Mouse (Mus musculus) cerebellum, adult 2 months (tissue): ENCODE results near the gene Ankrd10. TPM values are rescaled to one million over a fixed set of nuclear protein-coding genes. Genes with fewer than 3 reads are reported as not detected.
"Not testable (repeated sequence)": the region's sequence is repeated elsewhere in the genome, so short reads cannot be mapped to it uniquely, and the experiment has no call there.

Source experiments
- DNase-seq, 2 experiments: peaks; one replicate each; pipeline ENCODE4 v3.0.0; 2021
- H3K27ac ChIP-seq: fragments of 200-500 bp; 2 replicates; pipeline ENCODE4 v1.5.1; 2012; ENCODE audit warnings: low read length, control low read depth, inconsistent platforms; ENCODE audit not compliant: insufficient read depth
- H3K27me3 ChIP-seq: fragments of 200-500 bp; 2 replicates; pipeline ENCODE4 v1.6.1; 2012; ENCODE audit warnings: inconsistent platforms, mild to moderate bottlenecking, low read length, moderate library complexity; ENCODE audit not compliant: control insufficient read depth, insufficient read depth
- H3K4me1 ChIP-seq: fragments of 200-500 bp; 2 replicates; pipeline ENCODE4 v1.6.1; 2011; ENCODE audit warnings: low read length; ENCODE audit not compliant: control insufficient read depth, insufficient read depth
- H3K4me3 ChIP-seq: fragments of 200-500 bp; replicated peaks from 2 replicates; pipeline ENCODE3; 2011; ENCODE audit warnings: mild to moderate bottlenecking, low read depth, low read length, control low read depth; ENCODE audit not compliant: insufficient read depth
- CTCF ChIP-seq: fragments of 200-500 bp; IDR thresholded peaks from 2 replicates; pipeline ENCODE4 v1.5.1; 2011; ENCODE audit warnings: low read depth, mild to moderate bottlenecking, control low read depth, low read length, moderate library complexity, borderline replicate concordance; ENCODE audit not compliant: insufficient read depth
- POLR2A ChIP-seq: fragments of 200-500 bp; IDR thresholded peaks from 2 replicates; pipeline ENCODE4 v1.6.1; 2011; ENCODE audit warnings: low read length, control low read depth, borderline replicate concordance; ENCODE audit not compliant: insufficient read depth
- WGBS: fragments of 180-500 bp; shearing (Covaris S2); methylation state at CpG from one replicate; pipeline ENCODE4 v1.1.7; 2018; 5-methylcytosine and 5-hydroxymethylcytosine counted together
- polyA plus RNA-seq: library from polyadenylated mRNA; depleted of rRNA; stranded (reverse); fragments of >200 nt; gene quantifications from 2 replicates; pipeline ENCODE4 v1.2.3, GENCODE M21; 2012; rRNA removed

Gene Ankrd10
- polyA plus RNA-seq, 1 experiment = 53.4 TPM

DNA sequence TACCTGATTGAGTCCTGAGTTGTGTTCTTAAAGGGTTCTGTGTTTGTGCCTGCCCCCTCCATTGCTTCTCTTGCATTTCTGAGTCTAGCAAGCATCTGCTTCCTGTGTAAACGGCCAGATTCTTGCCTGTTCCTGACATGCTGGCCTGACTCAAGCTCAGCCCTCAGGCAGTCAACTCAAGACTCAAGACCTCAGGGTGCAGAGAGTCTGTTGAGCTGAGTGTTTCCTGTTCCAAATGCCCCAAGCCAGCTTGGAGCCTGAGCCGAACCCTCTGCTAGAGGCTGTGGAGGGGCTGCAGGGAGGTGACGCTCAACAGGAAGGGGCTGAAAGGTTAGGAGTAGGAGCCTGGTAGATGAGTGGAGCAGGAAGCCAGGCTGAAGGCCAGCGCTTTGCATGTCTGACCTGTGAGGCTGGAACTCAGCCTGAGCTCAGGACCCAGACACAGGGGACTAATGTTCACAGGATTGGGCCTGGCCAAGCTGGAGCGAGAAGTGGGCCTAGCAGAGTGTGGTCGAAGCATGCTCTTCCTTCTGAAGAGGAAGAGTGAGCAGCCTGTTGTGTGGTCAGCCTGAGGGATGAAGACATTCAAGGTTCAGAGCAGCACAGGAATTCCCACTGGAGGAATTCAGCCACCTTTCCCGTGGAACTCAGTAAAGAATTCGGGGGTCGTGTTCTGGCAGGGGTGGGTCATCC lies 60.5 kb downstream of the Ankrd10 start:
- Histone ChIP-seq H3K4me1 (no peaks in the 10 kb centered on the region), H3K27ac (no peak overlapping the region), H3K4me3 (no peak overlapping the region), H3K27me3 (no peaks in the 10 kb centered on the region)
- no peak for DNase-seq
- 82% methylated on average over 9 of the region's 9 CpGs for WGBS
- TF ChIP-seq CTCF (no peak), POLR2A (no peak)

DNA sequence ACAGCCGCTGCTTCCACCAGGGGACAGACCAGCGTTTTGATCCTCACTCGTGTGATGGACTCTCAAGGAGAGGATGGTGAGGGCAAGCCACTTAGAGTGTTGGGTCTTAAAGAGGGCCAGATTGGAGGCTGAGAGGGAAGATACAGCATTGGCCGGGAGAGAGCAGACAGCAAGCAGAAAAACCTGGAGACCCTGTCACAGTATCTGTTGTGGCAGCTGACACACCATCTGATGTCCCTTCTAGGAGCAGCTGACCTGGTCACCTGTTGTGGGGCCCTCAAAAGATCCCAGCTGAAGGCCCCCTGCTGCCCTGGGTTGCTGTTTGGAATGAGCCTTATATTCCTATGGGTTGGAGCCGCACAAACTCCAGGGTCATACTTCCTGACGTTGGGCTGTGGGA lies 63.1 kb downstream of the Ankrd10 start:
- TF ChIP-seq CTCF = no peak
- no peak for TF ChIP-seq POLR2A
- Histone ChIP-seq H3K27ac (no peak overlapping the region), H3K4me3 (no peak overlapping the region), H3K4me1 (no peaks in the 10 kb centered on the region), H3K27me3 (no peaks in the 10 kb centered on the region)
- no peak for DNase-seq
- 63% methylated on average over 6 of the region's 6 CpGs for WGBS

- TF ChIP-seq POLR2A = no peak
- no peak for TF ChIP-seq CTCF
- DNase-seq = no peak
- no peaks in the 10 kb centered on the region for H3K4me1 ChIP-seq
- no peaks in the 10 kb centered on the region for H3K27me3 ChIP-seq
- 88% methylated on average over 10 of the region's 10 CpGs for WGBS
- no peak overlapping the region for H3K4me3 ChIP-seq
- no peak overlapping the region for H3K27ac ChIP-seq
Measured at GRCm38 (mm10) chr8:11571950-11572349, 63.6 kb downstream of the Ankrd10 start.

GRCm38 (mm10) chr8:11570742-11571141 lies 64.8 kb downstream of the Ankrd10 start:
- no peaks in the 10 kb centered on the region for H3K4me1 ChIP-seq
- no peak for DNase-seq
- 90% methylated on average over 4 of the region's 4 CpGs for WGBS
- H3K27ac ChIP-seq = no peak overlapping the region
- TF ChIP-seq POLR2A = no peak
- TF ChIP-seq CTCF = no peak
- no peak overlapping the region for H3K4me3 ChIP-seq
- H3K27me3 ChIP-seq = no peaks in the 10 kb centered on the region

GRCm38 (mm10) chr8:11569260-11570097 lies 66.1 kb downstream of the Ankrd10 start:
- Histone ChIP-seq H3K4me1 (no peaks in the 10 kb centered on the region), H3K27me3 (no peaks in the 10 kb centered on the region), H3K4me3 (no peak overlapping the region), H3K27ac (no peak overlapping the region)
- 89% methylated on average over 22 of the region's 22 CpGs for WGBS
- TF ChIP-seq POLR2A (no peak), CTCF (no peak)
- DNase-seq = no peak

DNA sequence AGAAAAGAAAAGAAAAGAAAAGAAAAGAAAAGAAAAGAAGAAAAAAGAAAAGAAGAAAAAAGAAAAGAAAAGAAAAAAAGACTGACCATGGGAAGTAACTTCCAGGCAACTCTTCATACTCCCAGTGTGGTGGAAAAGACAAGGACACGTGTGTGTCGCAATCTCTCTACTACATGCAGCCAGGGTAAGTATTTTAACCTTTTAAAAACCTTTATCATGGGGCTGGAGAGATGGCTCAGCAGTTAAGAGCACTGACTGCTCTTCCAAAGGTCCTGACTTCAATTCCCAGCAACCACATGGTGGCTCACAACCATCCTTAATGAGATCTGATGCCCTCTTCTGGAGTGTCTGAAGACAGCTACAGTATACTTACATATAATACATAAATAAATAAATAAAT lies 67.4 kb downstream of the Ankrd10 start:
- DNase-seq, H3K4me3 ChIP-seq, H3K4me1 ChIP-seq, H3K27ac ChIP-seq, H3K27me3 ChIP-seq: not testable (repeated sequence)
- 96% methylated on average over 2 of the region's 2 CpGs for WGBS

- TF ChIP-seq CTCF = no peak
- no peak for TF ChIP-seq POLR2A
- Histone ChIP-seq H3K4me1 (peaks cover 3% of the 10 kb centered on the region; the same call in 1 of the 2 replicates), H3K27ac (no peak overlapping the region), H3K27me3 (no peaks in the 10 kb centered on the region), H3K4me3 (no peak overlapping the region)
- 80% methylated on average over 7 of the region's 7 CpGs for WGBS
- no peak for DNase-seq
Measured at GRCm38 (mm10) chr8:11564721-11565120, 70.8 kb downstream of the Ankrd10 start.

- H3K27ac ChIP-seq = no peak overlapping the region
- H3K4me3 ChIP-seq = no peak overlapping the region
- DNase-seq = no peak
- peaks cover 3% of the 10 kb centered on the region; the same call in 1 of the 2 replicates for H3K4me1 ChIP-seq
- TF ChIP-seq CTCF (no peak), POLR2A (no peak)
- WGBS = 65% methylated on average over 5 of the region's 5 CpGs
- H3K27me3 ChIP-seq = no peaks in the 10 kb centered on the region
Measured at GRCm38 (mm10) chr8:11564236-11564635, 71.3 kb downstream of the Ankrd10 start.

Other genes starting within 250 kb of the Ankrd10 start
- 0.62 and 1.1 TPM in 2 replicates for gene Rab20, start 157.0 kb downstream of the Ankrd10 start, polyA plus RNA-seq
- 105 and 114 TPM in 2 replicates for gene Naxd, start 138.3 kb downstream of the Ankrd10 start, polyA plus RNA-seq
- 27.4 and 27.6 TPM in 2 replicates for gene Cars2, start 85.0 kb downstream of the Ankrd10 start, polyA plus RNA-seq
- gene Ing1, start 80.2 kb downstream of the Ankrd10 start, polyA plus RNA-seq = 39.2 and 42.2 TPM in 2 replicates
- gene 1700016D06Rik, start 65.3 kb upstream of the Ankrd10 start, polyA plus RNA-seq = not detected in 2 replicates
- 134 and 151 TPM in 2 replicates for gene Arhgef7, start 92.0 kb upstream of the Ankrd10 start, polyA plus RNA-seq
- gene Tex29, start 204.7 kb upstream of the Ankrd10 start, polyA plus RNA-seq = not detected in 2 replicates